Mouse (Mus musculus): ENCODE measurements at regions not wholly inside any gene's neighbourhood (a gene's known extent, or its start where the extent isn't known, plus 50 kb on each side); places are given as distances from the start of the nearest gene placed in this dataset.

DNA sequence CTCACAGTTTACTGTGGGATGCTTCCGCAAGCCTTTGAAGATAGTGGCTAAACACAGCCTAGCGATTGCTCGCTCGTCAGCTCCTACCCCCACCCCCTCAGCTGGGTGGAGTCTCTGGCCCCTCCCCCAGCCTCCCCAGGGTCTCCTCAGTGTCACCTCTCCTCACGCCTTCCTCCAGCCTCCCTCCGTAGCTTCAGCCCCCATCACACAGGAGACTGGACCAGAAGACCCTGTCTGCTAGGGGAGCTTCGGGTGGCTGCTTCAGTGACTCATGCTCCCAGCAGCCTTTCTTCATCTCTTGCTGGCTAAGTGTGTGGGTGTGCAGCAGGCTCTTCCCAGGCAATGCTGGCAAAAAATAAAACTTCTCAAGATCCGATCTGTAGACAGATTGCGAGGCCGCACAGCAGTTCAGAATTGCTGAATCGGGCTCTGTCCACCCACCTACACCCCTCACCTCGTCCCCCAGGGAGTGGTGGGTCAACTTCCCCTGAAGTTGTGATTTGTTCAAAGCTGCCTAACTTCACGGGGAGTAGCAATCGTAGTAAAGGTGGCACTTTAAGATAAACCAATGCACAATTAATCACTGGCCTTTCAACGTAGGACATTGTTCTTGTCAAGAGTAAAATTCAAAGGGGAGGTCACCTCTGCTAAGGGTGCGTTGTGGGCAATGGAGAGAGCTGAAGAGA, 61.2 kb upstream of the Ankrd28 start:
- 0 out of 2 replicates have a peak overlapping the region, but pooled peaks have one; percentile 5 for H3K4me3 ChIP-seq (ENCODE audit: low read depth, low read length)
- WGBS, result 8% methylated on average over 16 of the region's 16 CpGs
- no peak overlapping the region for H3K9ac ChIP-seq (replicated peaks; ENCODE audit: low read length)

GRCm38 (mm10) chr14:31892186-31892510, 61.7 kb upstream of the Ankrd28 start:
- 8% methylated on average over 6 of the region's 6 CpGs for WGBS
- H3K27me3 ChIP-seq (ENCODE audit: control insufficient read depth, insufficient read depth, low read length), result no peaks in the 10 kb centered on the region
- DNase-seq (ENCODE audit: low spot score), result peak; percentile 29
- no peak for ATAC-seq (replicated peaks; ENCODE audit: insufficient number of reproducible peaks, low FRiP score, low TSS enrichment, low read depth)
- H3K36me3 ChIP-seq (replicated peaks; ENCODE audit: control insufficient read depth, insufficient read depth, low read depth, low read length), result no peaks in the 10 kb centered on the region
- no peaks in the 10 kb centered on the region for H3K4me1 ChIP-seq (ENCODE audit: control insufficient read depth, insufficient read depth, low read length)
- H3K9ac ChIP-seq (replicated peaks; ENCODE audit: low read length), result no peak overlapping the region
- no peaks in the 10 kb centered on the region for H3K9me3 ChIP-seq (replicated peaks; ENCODE audit: control insufficient read depth, low read length)
- H3K4me2 ChIP-seq (ENCODE audit: low read depth, low read length), result no peak overlapping the region
- no peak overlapping the region for H3K4me3 ChIP-seq (ENCODE audit: low read depth, low read length)
- no peak overlapping the region for H3K27ac ChIP-seq (replicated peaks; ENCODE audit: low read depth, low read length)

More for the DNA sequence above, 61.2 kb upstream of the Ankrd28 start:
- peak; percentile 65; the same call in 1 of the 2 replicates for ATAC-seq (replicated peaks; ENCODE audit: insufficient number of reproducible peaks, low FRiP score, low TSS enrichment, low read depth)
- Histone ChIP-seq H3K4me2 (ENCODE audit: low read depth, low read length) (peak overlapping the region; percentile 19), H3K27me3 (ENCODE audit: control insufficient read depth, insufficient read depth, low read length) (no peaks in the 10 kb centered on the region), H3K36me3 (replicated peaks; ENCODE audit: control insufficient read depth, insufficient read depth, low read depth, low read length) (no peaks in the 10 kb centered on the region), H3K9me3 (replicated peaks; ENCODE audit: control insufficient read depth, low read length) (no peaks in the 10 kb centered on the region), H3K27ac (replicated peaks; ENCODE audit: low read depth, low read length) (no peak overlapping the region), H3K4me1 (ENCODE audit: control insufficient read depth, insufficient read depth, low read length) (no peaks in the 10 kb centered on the region)
- DNase-seq (ENCODE audit: low spot score), result peak; percentile 58

GRCm38 (mm10) chr14:31896500-31896899, 66.0 kb upstream of the Ankrd28 start:
- no peaks in the 10 kb centered on the region for H3K36me3 ChIP-seq (replicated peaks; ENCODE audit: control insufficient read depth, insufficient read depth, low read depth, low read length)
- H3K4me2 ChIP-seq (ENCODE audit: low read depth, low read length), result no peak overlapping the region
- ATAC-seq (replicated peaks; ENCODE audit: insufficient number of reproducible peaks, low FRiP score, low TSS enrichment, low read depth) (no peak), DNase-seq (ENCODE audit: low spot score) (peak; percentile 6)
- H3K4me1 ChIP-seq (ENCODE audit: control insufficient read depth, insufficient read depth, low read length), result no peaks in the 10 kb centered on the region
- no peaks in the 10 kb centered on the region for H3K27me3 ChIP-seq (ENCODE audit: control insufficient read depth, insufficient read depth, low read length)
- 65% methylated on average over 1 of the region's 1 CpGs for WGBS
- no peak overlapping the region for H3K4me3 ChIP-seq (ENCODE audit: low read depth, low read length)
- H3K9me3 ChIP-seq (replicated peaks; ENCODE audit: control insufficient read depth, low read length), result no peaks in the 10 kb centered on the region
- H3K27ac ChIP-seq (replicated peaks; ENCODE audit: low read depth, low read length), result no peak overlapping the region
- no peak overlapping the region for H3K9ac ChIP-seq (replicated peaks; ENCODE audit: low read length)

DNA sequence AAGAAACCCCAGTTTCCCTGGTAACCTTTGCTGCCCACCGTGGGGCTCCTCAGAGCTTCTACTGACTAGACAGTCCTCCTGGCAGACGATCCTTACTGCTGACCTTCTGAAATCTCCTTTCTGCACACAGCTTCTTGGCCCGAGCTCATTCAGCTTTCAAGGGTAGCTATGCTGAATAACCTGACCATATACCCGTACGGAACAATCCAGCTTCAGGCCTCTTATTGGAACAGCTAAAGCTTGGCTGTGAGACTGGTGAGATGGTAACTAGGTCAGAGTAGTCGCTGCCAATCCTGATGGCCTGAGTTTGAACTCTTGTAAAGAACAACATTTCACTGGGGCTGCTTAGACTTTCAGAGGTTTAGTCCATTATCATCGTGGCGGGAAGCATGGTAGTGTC, 69.1 kb upstream of the Ankrd28 start:
- Histone ChIP-seq H3K36me3 (replicated peaks; ENCODE audit: control insufficient read depth, insufficient read depth, low read depth, low read length) (no peaks in the 10 kb centered on the region), H3K9ac (replicated peaks; ENCODE audit: low read length) (no peak overlapping the region)
- 86% methylated on average over 8 of the region's 8 CpGs for WGBS

DNA sequence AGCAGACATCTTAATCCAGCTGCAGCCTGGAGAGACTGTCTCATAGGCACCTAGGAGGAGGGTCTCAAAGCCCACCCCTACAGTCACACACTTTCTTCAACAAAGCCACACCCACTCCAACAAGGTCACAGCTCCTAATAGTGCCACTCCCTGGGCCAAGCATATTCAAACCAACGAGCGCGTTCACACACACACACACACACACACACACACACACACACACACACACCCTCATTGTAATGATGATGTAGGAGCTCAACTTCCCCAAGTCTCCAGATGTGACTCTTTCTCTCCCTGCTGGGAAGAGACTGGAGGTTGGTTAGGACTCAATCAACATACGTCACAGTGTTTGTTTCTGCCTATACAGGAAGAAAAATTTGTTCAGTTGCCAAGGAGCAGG, 69.5 kb upstream of the Ankrd28 start:
- DNase-seq (ENCODE audit: low spot score) (no peak), ATAC-seq (replicated peaks; ENCODE audit: insufficient number of reproducible peaks, low FRiP score, low TSS enrichment, low read depth) (no peak)
- Histone ChIP-seq H3K9ac (replicated peaks; ENCODE audit: low read length) (no peak overlapping the region), H3K27me3 (ENCODE audit: control insufficient read depth, insufficient read depth, low read length) (no peaks in the 10 kb centered on the region), H3K4me1 (ENCODE audit: control insufficient read depth, insufficient read depth, low read length) (no peaks in the 10 kb centered on the region), H3K4me3 (ENCODE audit: low read depth, low read length) (no peak overlapping the region), H3K27ac (replicated peaks; ENCODE audit: low read depth, low read length) (no peak overlapping the region), H3K9me3 (replicated peaks; ENCODE audit: control insufficient read depth, low read length) (no peaks in the 10 kb centered on the region), H3K4me2 (ENCODE audit: low read depth, low read length) (no peak overlapping the region), H3K36me3 (replicated peaks; ENCODE audit: control insufficient read depth, insufficient read depth, low read depth, low read length) (no peaks in the 10 kb centered on the region)
- 91% methylated on average over 4 of the region's 4 CpGs for WGBS

More for the DNA sequence above, 69.1 kb upstream of the Ankrd28 start:
- Histone ChIP-seq H3K9me3 (replicated peaks; ENCODE audit: control insufficient read depth, low read length) (no peaks in the 10 kb centered on the region), H3K4me3 (ENCODE audit: low read depth, low read length) (no peak overlapping the region), H3K27ac (replicated peaks; ENCODE audit: low read depth, low read length) (no peak overlapping the region), H3K4me2 (ENCODE audit: low read depth, low read length) (no peak overlapping the region), H3K27me3 (ENCODE audit: control insufficient read depth, insufficient read depth, low read length) (no peaks in the 10 kb centered on the region), H3K4me1 (ENCODE audit: control insufficient read depth, insufficient read depth, low read length) (no peaks in the 10 kb centered on the region)
- DNase-seq (ENCODE audit: low spot score) (no peak), ATAC-seq (replicated peaks; ENCODE audit: insufficient number of reproducible peaks, low FRiP score, low TSS enrichment, low read depth) (no peak)

GRCm38 (mm10) chr14:31901901-31902300, 71.5 kb upstream of the Ankrd28 start:
- ATAC-seq (replicated peaks; ENCODE audit: insufficient number of reproducible peaks, low FRiP score, low TSS enrichment, low read depth), result no peak
- no peaks in the 10 kb centered on the region for H3K4me1 ChIP-seq (ENCODE audit: control insufficient read depth, insufficient read depth, low read length)

GRCm38 (mm10) chr14:31903664-31904063, 73.2 kb upstream of the Ankrd28 start:
- no peak overlapping the region for H3K27ac ChIP-seq (replicated peaks; ENCODE audit: low read depth, low read length)
- no peaks in the 10 kb centered on the region for H3K9me3 ChIP-seq (replicated peaks; ENCODE audit: control insufficient read depth, low read length)
- H3K36me3 ChIP-seq (replicated peaks; ENCODE audit: control insufficient read depth, insufficient read depth, low read depth, low read length), result no peaks in the 10 kb centered on the region
- ATAC-seq (replicated peaks; ENCODE audit: insufficient number of reproducible peaks, low FRiP score, low TSS enrichment, low read depth) (no peak), DNase-seq (ENCODE audit: low spot score) (no peak)
- WGBS, result 79% methylated on average over 3 of the region's 3 CpGs
- H3K4me1 ChIP-seq (ENCODE audit: control insufficient read depth, insufficient read depth, low read length), result no peaks in the 10 kb centered on the region
- no peak overlapping the region for H3K4me3 ChIP-seq (ENCODE audit: low read depth, low read length)
- no peak overlapping the region for H3K4me2 ChIP-seq (ENCODE audit: low read depth, low read length)
- H3K27me3 ChIP-seq (ENCODE audit: control insufficient read depth, insufficient read depth, low read length), result no peaks in the 10 kb centered on the region
- no peak overlapping the region for H3K9ac ChIP-seq (replicated peaks; ENCODE audit: low read length)

More at GRCm38 (mm10) chr14:31901901-31902300, 71.5 kb upstream of the Ankrd28 start:
- Histone ChIP-seq H3K36me3 (replicated peaks; ENCODE audit: control insufficient read depth, insufficient read depth, low read depth, low read length) (no peaks in the 10 kb centered on the region), H3K9ac (replicated peaks; ENCODE audit: low read length) (no peak overlapping the region), H3K4me2 (ENCODE audit: low read depth, low read length) (no peak overlapping the region), H3K27me3 (ENCODE audit: control insufficient read depth, insufficient read depth, low read length) (no peaks in the 10 kb centered on the region), H3K4me3 (ENCODE audit: low read depth, low read length) (no peak overlapping the region), H3K9me3 (replicated peaks; ENCODE audit: control insufficient read depth, low read length) (no peaks in the 10 kb centered on the region), H3K27ac (replicated peaks; ENCODE audit: low read depth, low read length) (no peak overlapping the region)
- WGBS, result 42% methylated on average over 4 of the region's 4 CpGs
- no peak for DNase-seq (ENCODE audit: low spot score)

GRCm38 (mm10) chr14:31908591-31908990, 78.1 kb upstream of the Ankrd28 start:
- H3K4me2 ChIP-seq (ENCODE audit: low read depth, low read length), result no peak overlapping the region
- no peak overlapping the region for H3K9ac ChIP-seq (replicated peaks; ENCODE audit: low read length)
- no peak overlapping the region for H3K4me3 ChIP-seq (ENCODE audit: low read depth, low read length)
- no peaks in the 10 kb centered on the region for H3K27me3 ChIP-seq (ENCODE audit: control insufficient read depth, insufficient read depth, low read length)
- no peak overlapping the region for H3K27ac ChIP-seq (replicated peaks; ENCODE audit: low read depth, low read length)
- H3K4me1 ChIP-seq (ENCODE audit: control insufficient read depth, insufficient read depth, low read length), result no peaks in the 10 kb centered on the region
- 70% methylated on average over 7 of the region's 7 CpGs for WGBS
- H3K9me3 ChIP-seq (replicated peaks; ENCODE audit: control insufficient read depth, low read length), result no peaks in the 10 kb centered on the region
- no peaks in the 10 kb centered on the region for H3K36me3 ChIP-seq (replicated peaks; ENCODE audit: control insufficient read depth, insufficient read depth, low read depth, low read length)
- DNase-seq (ENCODE audit: low spot score) (no peak), ATAC-seq (replicated peaks; ENCODE audit: insufficient number of reproducible peaks, low FRiP score, low TSS enrichment, low read depth) (no peak)

Data from embryonic facial prominence, embryonic 11.5 days (tissue).